Mouse (Mus musculus) ES-E14 (cell line): ENCODE results near the gene 5730455P16Rik. TPM values are rescaled to one million over a fixed set of nuclear protein-coding genes. Genes with fewer than 3 reads are reported as not detected.
A peak's percentile ranks its signal among the peaks of the same experiment; 100 is the strongest.
"Not testable (repeated sequence)": the region's sequence is repeated elsewhere in the genome, so short reads cannot be mapped to it uniquely, and the experiment has no call there.

Experiments used
- DNase-seq: peaks from one replicate; pipeline ENCODE4 v3.0.0-alpha.2; 2013; ENCODE audit warnings: low read depth, low spot score
- H3K27ac ChIP-seq: 2 replicates; pipeline ENCODE4 v1.5.1; 2012; ENCODE audit warnings: low read depth, mild to moderate bottlenecking, low read length, moderate library complexity, mixed read lengths; ENCODE audit not compliant: poor library complexity, insufficient read depth, severe bottlenecking
- H3K36me3 ChIP-seq: 2 replicates; pipeline ENCODE4 v1.6.1; 2012; ENCODE audit warnings: mild to moderate bottlenecking, low read length, moderate library complexity, mixed read lengths; ENCODE audit not compliant: control insufficient read depth, poor library complexity, insufficient read depth, severe bottlenecking
- H3K4me1 ChIP-seq, 2 experiments: fragments of 150-350 bp in 1 of 2; sonication (generic) in 1 of 2; 2 replicates each; pipeline ENCODE4 v1.6.1; 2012; ENCODE audit warnings: low read length in 2 of 2, mild to moderate bottlenecking in 1 of 2, mixed read lengths in 1 of 2; ENCODE audit not compliant: control insufficient read depth in 2 of 2, insufficient read depth in 2 of 2, poor library complexity in 1 of 2
- H3K4me3 ChIP-seq, 2 experiments: fragments of 150-350 bp in 1 of 2; sonication (generic) in 1 of 2; 2 replicates each; pipeline ENCODE4 v1.5.1; 2012; ENCODE audit warnings: low read length in 2 of 2, low read depth in 1 of 2, mild to moderate bottlenecking in 1 of 2, mixed read lengths in 1 of 2; ENCODE audit not compliant: insufficient read depth in 1 of 2, poor library complexity in 1 of 2, severe bottlenecking in 1 of 2
- H3K9ac ChIP-seq: 2 replicates; pipeline ENCODE4 v1.6.1; 2012; ENCODE audit warnings: low read depth, mild to moderate bottlenecking, low read length, mixed read lengths; ENCODE audit not compliant: poor library complexity, insufficient read depth, severe bottlenecking
- H3K9me3 ChIP-seq: fragments of 150-350 bp; sonication (generic); 2 replicates; pipeline ENCODE4 v1.6.1; 2012; ENCODE audit warnings: low read depth, mild to moderate bottlenecking, low read length; ENCODE audit not compliant: control insufficient read depth, insufficient read depth
- CHD2 ChIP-seq: IDR thresholded peaks from 2 replicates; pipeline ENCODE4 v1.6.1; 2014; ENCODE audit warnings: mild to moderate bottlenecking, low read depth, low read length, inconsistent platforms
- HCFC1 ChIP-seq: IDR thresholded peaks from 2 replicates; pipeline ENCODE4 v1.6.1; 2012; ENCODE audit warnings: low read length, inconsistent platforms, borderline replicate concordance; ENCODE audit not compliant: insufficient read depth
- MAFK ChIP-seq: IDR thresholded peaks from 2 replicates; pipeline ENCODE4 v1.6.1; 2014; ENCODE audit warnings: mild to moderate bottlenecking, low read depth, low read length, inconsistent platforms; ENCODE audit not compliant: insufficient read depth
- ZC3H11A ChIP-seq: IDR thresholded peaks from 2 replicates; pipeline ENCODE4 v1.6.1; 2012; ENCODE audit warnings: low read depth, mild to moderate bottlenecking, inconsistent platforms, low read length, borderline replicate concordance
- ZNF384 ChIP-seq: IDR thresholded peaks from 2 replicates; pipeline ENCODE4 v1.6.1; 2012; ENCODE audit warnings: low read depth, low read length, inconsistent platforms
- in situ Hi-C, 2 experiments: fragments of 600-800 bp; cut with MboI; formaldehyde crosslinking; loops; one replicate each; pipeline ENCODE4 v1.15.1; 2025; ENCODE audit warnings: low sequenced_read_pairs in 2 of 2, inconsistent platforms in 1 of 2; ENCODE audit not compliant: unreplicated experiment in 2 of 2
- total RNA-seq: library from RNA; depleted of rRNA; stranded (reverse); fragments of 300-350 nt; gene quantifications from 2 replicates; pipeline ENCODE4 v1.2.3, GENCODE M21; 2012

The 5730455P16Rik gene
- total RNA-seq, 1 experiment = 11.5 TPM

DNA sequence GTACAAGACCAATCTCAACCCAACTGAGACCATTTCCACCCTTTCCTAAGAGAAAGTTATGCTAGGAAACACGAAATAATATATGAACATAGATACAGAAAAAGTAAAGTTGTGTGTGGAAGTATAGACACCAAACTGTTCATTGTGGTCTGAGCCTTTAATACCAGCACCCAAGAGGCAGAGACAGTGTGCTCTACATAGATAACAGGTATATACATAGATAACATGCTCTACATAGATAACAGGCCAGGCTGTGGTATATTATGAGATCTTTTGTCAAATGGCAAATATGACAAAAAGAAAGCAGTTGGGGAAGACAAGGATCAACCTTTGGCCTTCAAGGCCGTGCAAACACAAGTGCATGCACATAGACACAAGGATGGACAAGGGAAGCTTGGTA is 32.5 kb upstream of the 5730455P16Rik start:
- in situ Hi-C loops = no loop called here
- H3K9ac ChIP-seq = no peak overlapping the region
- TF ChIP-seq CHD2 (no peak), MAFK (no peak), ZC3H11A (no peak), ZNF384 (no peak), HCFC1 (no peak)
- H3K4me3 ChIP-seq = no peak overlapping the region
- H3K36me3 ChIP-seq = peaks cover 4% of the 10 kb centered on the region; the same call in 1 of the 2 replicates
- no peak for DNase-seq
- H3K27ac ChIP-seq = no peak overlapping the region
- H3K9me3 ChIP-seq = no peaks in the 10 kb centered on the region
- H3K4me1 ChIP-seq = no peaks in the 10 kb centered on the region

GRCm38 (mm10) chr11:80407878-80408277 is 30.0 kb upstream of the 5730455P16Rik start:
- peaks cover 12% of the 10 kb centered on the region for H3K36me3 ChIP-seq
- H3K4me3 ChIP-seq, H3K9ac ChIP-seq, in situ Hi-C loops, H3K4me1 ChIP-seq, H3K27ac ChIP-seq, H3K9me3 ChIP-seq, DNase-seq: not testable (repeated sequence)
- peak; percentile 64 for TF ChIP-seq ZNF384

GRCm38 (mm10) chr11:80396617-80397016 is 18.8 kb upstream of the 5730455P16Rik start:
- in situ Hi-C loops = loop anchor here in 1 of 2 experiments (10.0 kb wide), 1 partner anchor 362 kb away; no protein-coding TSS in a partner anchor
- no peak for DNase-seq
- H3K9me3 ChIP-seq = no peaks in the 10 kb centered on the region
- H3K4me3 ChIP-seq = no peak overlapping the region
- no peak overlapping the region for H3K27ac ChIP-seq
- H3K4me1 ChIP-seq = no peaks in the 10 kb centered on the region
- H3K36me3 ChIP-seq = peaks cover 32% of the 10 kb centered on the region
- H3K9ac ChIP-seq = no peak overlapping the region
- no peak for TF ChIP-seq MAFK
- no peak for TF ChIP-seq ZC3H11A
- no peak for TF ChIP-seq HCFC1
- no peak for TF ChIP-seq CHD2
- no peak for TF ChIP-seq ZNF384

- no peaks in the 10 kb centered on the region for H3K9me3 ChIP-seq
- no peaks in the 10 kb centered on the region for H3K4me1 ChIP-seq
- DNase-seq = no peak
- no peak overlapping the region for H3K4me3 ChIP-seq
- H3K36me3 ChIP-seq = peaks cover 37% of the 10 kb centered on the region
- no peak overlapping the region for H3K9ac ChIP-seq
- in situ Hi-C loops = loop anchor here in 1 of 2 experiments (10.0 kb wide), 1 partner anchor 361 kb away; no protein-coding TSS in a partner anchor
- H3K27ac ChIP-seq = no peak overlapping the region
- TF ChIP-seq MAFK (no peak), ZNF384 (no peak), HCFC1 (no peak), ZC3H11A (no peak), CHD2 (no peak)
These were observed 18.1 kb upstream of the 5730455P16Rik start for GRCm38 (mm10) chr11:80395930-80396329.

DNA sequence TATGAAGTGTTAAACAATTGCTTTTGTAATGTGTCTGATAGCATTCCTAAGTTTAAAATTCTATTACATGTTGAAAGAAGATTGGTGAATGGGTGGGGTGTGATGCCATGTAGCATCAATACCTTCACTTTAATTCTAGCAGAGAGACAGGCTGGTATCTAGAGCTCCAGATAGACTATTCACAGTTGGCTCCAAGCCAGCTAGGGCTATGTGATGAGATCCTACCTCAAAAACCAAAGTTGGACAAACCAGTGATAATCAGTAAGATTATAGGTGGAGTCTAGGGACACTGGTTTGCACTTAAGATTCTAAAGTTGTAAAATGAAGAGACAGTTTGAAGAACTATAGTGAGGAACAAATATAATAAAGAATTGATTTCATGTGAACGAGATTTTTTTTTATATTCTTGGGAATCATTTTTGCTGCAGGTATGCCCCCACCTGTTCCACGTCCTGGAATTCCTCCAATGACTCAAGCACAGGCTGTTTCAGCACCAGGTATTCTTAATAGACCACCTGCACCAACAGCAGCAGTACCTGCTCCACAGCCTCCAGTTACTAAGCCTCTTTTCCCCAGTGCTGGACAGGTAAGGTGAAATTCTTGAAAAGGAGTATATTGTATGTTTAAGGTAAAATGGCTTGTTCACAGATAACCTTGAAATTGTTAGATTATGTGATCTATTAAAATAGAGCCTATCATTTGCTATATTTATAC is 13.7 kb upstream of the 5730455P16Rik start:
- Histone ChIP-seq H3K4me3 (no peak overlapping the region), H3K9me3 (no peaks in the 10 kb centered on the region), H3K36me3 (peaks cover 37% of the 10 kb centered on the region), H3K4me1 (no peaks in the 10 kb centered on the region), H3K9ac (no peak overlapping the region), H3K27ac (no peak overlapping the region)
- TF ChIP-seq ZNF384 (no peak), CHD2 (no peak), ZC3H11A (no peak), HCFC1 (no peak), MAFK (no peak)
- in situ Hi-C loops = loop anchor here (5.0 to 10.0 kb wide), 2 partner anchors 357 to 384 kb away; no protein-coding TSS in a partner anchor
- no peak for DNase-seq
